ENCODE assay signal across 28 mouse cellular contexts in genomic region chr5:135869661-135870423, GRCm38 (mm10). TPM values are rescaled to one million over a fixed set of nuclear protein-coding genes. Genes with fewer than 3 reads are reported as not detected.
DNase-seq lines count a peak whose midpoint lies in the region; ATAC-seq lines count a peak whose summit lies in the region.
"Had no signal": no experiment of that assay in that cellular context is flagged by ENCODE, and none has a peak within 500 bp of the region (broad histone marks: within the 10 kb centered on the region; RNA-seq: fewer than 3 reads in every experiment).

No protein-coding gene starts in this region.

- 65% methylated on average over 14 of the region's 14 CpGs for WGBS in hindbrain, embryonic 14.5 days
- WGBS in hindbrain, embryonic 11.5 days = 57% methylated on average over 14 of the region's 14 CpGs
- 70% methylated on average over 14 of the region's 14 CpGs for WGBS in midbrain, embryonic 16.5 days

- peak; percentile 37 for DNase-seq in cerebellum, adult 9-11 months
- no peak for DNase-seq in cerebellum, postnatal 25 days
- no peak for DNase-seq in hindbrain, embryonic 14.5 days (ENCODE audit: low spot score)
- DNase-seq in hindbrain, embryonic 11.5 days (ENCODE audit: low spot score) = no peak
- DNase-seq in R1 (ENCODE audit: low read depth, low spot score) = peak; percentile 56
- DNase-seq in left cerebral cortex, postnatal 14 days (ENCODE audit: low spot score in 2 of 2) = no peak
- DNase-seq in adrenal gland, adult 8-10 months = no peak
- DNase-seq: adrenal gland, postnatal 36 days; cerebellum, adult 18-20 months; cerebellum, postnatal 14 days; heart, postnatal 14 days; kidney, adult 8-10 months; kidney, postnatal 14 days; layer of hippocampus, adult 9-11 months; liver; lung, adult 2 months; lung, postnatal 10 days; retina, postnatal 1 day; right cerebral cortex, postnatal 25 days; thymus, postnatal 14 days had no signal

- ATAC-seq in hindbrain, embryonic 14.5 days (ENCODE audit: low FRiP score) = no peak; the same call in 1 of the 2 replicates
- ATAC-seq in hindbrain, embryonic 11.5 days (ENCODE audit: low FRiP score) = no peak
- no peak for ATAC-seq in midbrain, embryonic 16.5 days
- ATAC-seq: forebrain, embryonic 16.5 days; intestine, embryonic 16.5 days; Patski had no signal

- H3K27ac ChIP-seq in hindbrain, embryonic 14.5 days = no peak overlapping the region
- H3K27ac ChIP-seq in hindbrain, embryonic 11.5 days (ENCODE audit: low read depth, low read length) = no peak overlapping the region
- no peak overlapping the region for H3K27ac ChIP-seq in midbrain, embryonic 16.5 days (ENCODE audit: low read length)
- H3K27ac ChIP-seq: embryonic facial prominence, embryonic 12.5 days; liver, embryonic 14.5 days; neural tube, embryonic 12.5 days had no signal

- H3K27me3 ChIP-seq in hindbrain, embryonic 14.5 days (ENCODE audit: control insufficient read depth, insufficient read depth, low read length) = peaks cover 4% of the 10 kb centered on the region; the same call in 1 of the 2 replicates
- H3K27me3 ChIP-seq in hindbrain, embryonic 11.5 days (ENCODE audit: control insufficient read depth, insufficient read depth, low read length) = peaks cover 36% of the 10 kb centered on the region
- H3K27me3 ChIP-seq in midbrain, embryonic 16.5 days (ENCODE audit: control insufficient read depth, insufficient read depth, low read depth, low read length) = no peaks in the 10 kb centered on the region

- H3K36me3 ChIP-seq in hindbrain, embryonic 14.5 days (replicated peaks; ENCODE audit: control insufficient read depth, insufficient read depth) = peaks cover 23% of the 10 kb centered on the region
- no peaks in the 10 kb centered on the region for H3K36me3 ChIP-seq in hindbrain, embryonic 11.5 days (ENCODE audit: control insufficient read depth, insufficient read depth, low read length)
- H3K36me3 ChIP-seq in midbrain, embryonic 16.5 days (ENCODE audit: control insufficient read depth, insufficient read depth, low read length) = no peaks in the 10 kb centered on the region; the same call in 1 of the 2 replicates
- H3K36me3 ChIP-seq: embryonic facial prominence, embryonic 12.5 days had no signal

- peaks cover 14% of the 10 kb centered on the region for H3K4me1 ChIP-seq in hindbrain, embryonic 14.5 days (replicated peaks; ENCODE audit: control insufficient read depth, insufficient read depth, low read length)
- H3K4me1 ChIP-seq in hindbrain, embryonic 11.5 days (replicated peaks; ENCODE audit: control insufficient read depth, insufficient read depth, low read length) = peaks cover 9% of the 10 kb centered on the region
- H3K4me1 ChIP-seq in midbrain, embryonic 16.5 days (ENCODE audit: control insufficient read depth, insufficient read depth, low read length) = peaks cover 10% of the 10 kb centered on the region; the same call in 1 of the 2 replicates

- peak overlapping the region; percentile 69; the same call in 1 of the 2 replicates for H3K4me2 ChIP-seq in hindbrain, embryonic 14.5 days (replicated peaks)
- H3K4me2 ChIP-seq in hindbrain, embryonic 11.5 days (replicated peaks; ENCODE audit: low read depth, low read length) = no peak overlapping the region
- H3K4me2 ChIP-seq in midbrain, embryonic 16.5 days (ENCODE audit: low read length) = peak overlapping the region; percentile 71
- H3K4me2 ChIP-seq: embryonic facial prominence, embryonic 12.5 days had no signal

- no peak overlapping the region for H3K9ac ChIP-seq in hindbrain, embryonic 14.5 days
- no peak overlapping the region for H3K9ac ChIP-seq in hindbrain, embryonic 11.5 days (ENCODE audit: low read depth, low read length)
- H3K9ac ChIP-seq in midbrain, embryonic 16.5 days (ENCODE audit: low read depth, low read length) = no peak overlapping the region
- H3K9ac ChIP-seq: embryonic facial prominence, embryonic 12.5 days; liver, embryonic 14.5 days had no signal

- H3K4me3 ChIP-seq in hindbrain, embryonic 14.5 days (replicated peaks; ENCODE audit: low read length) = no peak overlapping the region
- H3K4me3 ChIP-seq in hindbrain, embryonic 11.5 days (ENCODE audit: low read depth, low read length) = no peak overlapping the region
- no peak overlapping the region for H3K4me3 ChIP-seq in midbrain, embryonic 16.5 days (ENCODE audit: low read depth, low read length)
- H3K4me3 ChIP-seq: neural tube, embryonic 12.5 days had no signal

- no peaks in the 10 kb centered on the region for H3K9me3 ChIP-seq in hindbrain, embryonic 14.5 days (ENCODE audit: control insufficient read depth, low read length)
- no peaks in the 10 kb centered on the region for H3K9me3 ChIP-seq in hindbrain, embryonic 11.5 days (ENCODE audit: control insufficient read depth, low read length)
- no peaks in the 10 kb centered on the region for H3K9me3 ChIP-seq in midbrain, embryonic 16.5 days (replicated peaks; ENCODE audit: control insufficient read depth, low read length, poor library complexity, severe bottlenecking)
- H3K9me3 ChIP-seq: embryonic facial prominence, embryonic 12.5 days; neural tube, embryonic 12.5 days had no signal

- intact Hi-C loops in left cerebral cortex, postnatal 14 days (cut with DNase I) = no loop called here

RNA-seq across cellular contexts. Expression of gene Hspb1, which starts 17.9 kb away (rescaled TPM):
- polyA plus RNA-seq in hindbrain, embryonic 14.5 days (2014; fragmentation: Nextera tagmentation; extraction: Ambion mirVana) = 10.3 and 10.6 TPM in 2 replicates
- polyA plus RNA-seq in hindbrain, embryonic 11.5 days (2014; fragmentation: Nextera tagmentation; extraction: Ambion mirVana) = 16.6 and 26.1 TPM in 2 replicates
- 9.6 and 10.1 TPM in 2 replicates for polyA plus RNA-seq in midbrain, embryonic 16.5 days (2015; fragmentation: Nextera tagmentation; extraction: Ambion mirVana)
- 1 to 10 TPM; 6.9 to 9.4 TPM for total RNA-seq in left cerebral cortex, postnatal 14 days (2021)
- 100 to 1,000 TPM; 113 to 288 (median 256) TPM for total RNA-seq in adrenal gland, adult 8-10 months (2022)
- total RNA-seq: MEL had no signal

Comparison
In these comparisons a context has a peak if more than half of its experiments do, and no peak if none do; other contexts are left out.
1. DNase-seq: peak in cerebellum, adult 9-11 months (single experiment) and R1 (single experiment); none in cerebellum, postnatal 25 days (0 of 2), hindbrain, embryonic 14.5 days (single experiment), hindbrain, embryonic 11.5 days (single experiment), left cerebral cortex, postnatal 14 days (0 of 2) and adrenal gland, adult 8-10 months (single experiment).